ENCODE assay signal across 13 mouse cellular contexts in genomic region chr9:29954031-29954430, GRCm38 (mm10). TPM values are rescaled to one million over a fixed set of nuclear protein-coding genes. Genes with fewer than 3 reads are reported as not detected.
DNase-seq lines count a peak whose midpoint lies in the region; ATAC-seq and TF ChIP-seq lines count a peak whose summit lies in the region.
"Had no signal": no experiment of that assay in that cellular context is flagged by ENCODE, and none has a peak within 500 bp of the region (broad histone marks: within the 10 kb centered on the region; RNA-seq: fewer than 3 reads in every experiment).

No protein-coding gene starts in this region.

- intact Hi-C loops in left cerebral cortex, postnatal 4 days (cut with DNase I), result loop anchor here (10.0 kb wide), 2 partner anchors 109 to 289 kb away; no protein-coding TSS in a partner anchor

- peak; percentile 67 to 79 for DNase-seq in frontal cortex, adult 2 months (ENCODE audit: extremely low spot score in 1 of 2, low spot score in 1 of 2)
- DNase-seq in frontal cortex, postnatal 14 days (ENCODE audit: low spot score in 2 of 2), result no peak
- peak; percentile 66 for DNase-seq in cerebellum, adult 11-12 months
- peak; percentile 80 to 89 for DNase-seq in layer of hippocampus, adult 2 months (ENCODE audit: low spot score in 2 of 2)
- DNase-seq in left cerebral cortex, postnatal 4 days, result peak; percentile 43
- DNase-seq in thymus, postnatal 10 days (ENCODE audit: low spot score in 2 of 2), result no peak
- DNase-seq: lung, embryonic 14.5 days had no signal

- peak overlapping the region; percentile 61 for H3K27ac ChIP-seq in layer of hippocampus, adult 2 months
- H3K27ac ChIP-seq in forebrain, embryonic 15.5 days (replicated peaks), result no peak overlapping the region
- H3K27ac ChIP-seq: limb, embryonic 13.5 days; midbrain, embryonic 10.5 days had no signal

- H3K4me2 ChIP-seq in forebrain, embryonic 15.5 days (replicated peaks), result no peak overlapping the region
- H3K4me2 ChIP-seq: limb, embryonic 13.5 days; lung, embryonic 14.5 days had no signal

- no peaks in the 10 kb centered on the region for H3K9me3 ChIP-seq in forebrain, embryonic 15.5 days
- H3K9me3 ChIP-seq: limb, embryonic 13.5 days; midbrain, embryonic 10.5 days had no signal

- no peaks in the 10 kb centered on the region for H3K4me1 ChIP-seq in forebrain, embryonic 15.5 days
- H3K4me1 ChIP-seq: midbrain, embryonic 10.5 days had no signal

- ATAC-seq in megakaryocyte progenitor cell, adult 5-6 weeks (replicated peaks; ENCODE audit: poor library complexity), result no peak
- no peak for ATAC-seq in forebrain, embryonic 15.5 days (replicated peaks)
- ATAC-seq: intestine, postnatal 0 days had no signal

- WGBS in forebrain, embryonic 15.5 days, result 72% methylated on average over 6 of the region's 6 CpGs

- TF ChIP-seq CTCF in layer of hippocampus, adult 2 months (conservative IDR thresholded peaks at IDR 0.05), result no peak

- H3K27me3 ChIP-seq in forebrain, embryonic 15.5 days, result no peaks in the 10 kb centered on the region

- H3K4me3 ChIP-seq in layer of hippocampus, adult 2 months, result no peak overlapping the region
- H3K4me3 ChIP-seq in forebrain, embryonic 15.5 days, result no peak overlapping the region
- H3K4me3 ChIP-seq: limb, embryonic 13.5 days; midbrain, embryonic 10.5 days had no signal

- no peaks in the 10 kb centered on the region for H3K36me3 ChIP-seq in forebrain, embryonic 15.5 days
- H3K36me3 ChIP-seq: G1E; limb, embryonic 13.5 days; midbrain, embryonic 10.5 days had no signal

- H3K9ac ChIP-seq in forebrain, embryonic 15.5 days (replicated peaks), result no peak overlapping the region
- H3K9ac ChIP-seq: limb, embryonic 13.5 days; lung, embryonic 14.5 days had no signal

RNA-seq across cellular contexts. Expression of gene Ntm, which starts 8.9 kb away (rescaled TPM):
- 176 and 184 TPM in 2 replicates for polyA plus RNA-seq in frontal cortex, adult 2 months (2012; rRNA removed)
- 100 to 1,000 TPM; 132 to 141 TPM for total RNA-seq in layer of hippocampus, adult 2 months (2021)
- total RNA-seq in left cerebral cortex, postnatal 4 days (2021), result 100 to 1,000 TPM; 269 to 280 TPM
- not detected in 2 replicates for total RNA-seq in megakaryocyte progenitor cell, adult 5-6 weeks (2015)
- not detected in 2 replicates for total RNA-seq in megakaryocyte progenitor cell, adult 5-6 weeks (2017)
- 98.7 and 106 TPM in 2 replicates for polyA plus RNA-seq in forebrain, embryonic 15.5 days (2015; fragmentation: Nextera tagmentation; extraction: Ambion mirVana)
- polyA plus RNA-seq: G1E had no signal

Comparison
In these comparisons a context has a peak if more than half of its experiments do, and no peak if none do; other contexts are left out.
1. DNase-seq: peak in frontal cortex, adult 2 months (2 of 2), cerebellum, adult 11-12 months (single experiment), layer of hippocampus, adult 2 months (2 of 2) and left cerebral cortex, postnatal 4 days (single experiment); none in frontal cortex, postnatal 14 days (0 of 2) and thymus, postnatal 10 days (0 of 2).
2. RNA of gene Ntm, which starts 8.9 kb away (total RNA-seq): 269 to 280 TPM in left cerebral cortex, postnatal 4 days and 132 to 141 TPM in layer of hippocampus, adult 2 months; not detected in megakaryocyte progenitor cell, adult 5-6 weeks; every median in the first group is over 100 times any median in the second.